Mouse (Mus musculus): ENCODE data around the gene Ksr2.

Gene Ksr2

GRCm38 (mm10) chr5:117539221-117539620, 125.4 kb downstream of the Ksr2 start:
- Histone ChIP-seq H3K27me3 (ENCODE audit: insufficient read depth, low read length) (peaks cover 16% of the 10 kb centered on the region), H3K4me1 (replicated peaks; ENCODE audit: low read depth, low read length) (peaks cover 9% of the 10 kb centered on the region), H3K4me3 (replicated peaks; ENCODE audit: low read length) (no peak overlapping the region), H3K36me3 (ENCODE audit: insufficient read depth, low read length) (no peaks in the 10 kb centered on the region), H3K9me3 (ENCODE audit: low read length) (0 out of 2 replicates have a peak, but pooled peaks cover 3% of the 10 kb centered on the region)
- no peak for TF ChIP-seq POU5F1 (IDR thresholded peaks at IDR 0.05; ENCODE audit: borderline replicate concordance, low read length)
- no peak for TF ChIP-seq CTCF (conservative IDR thresholded peaks at IDR 0.05; ENCODE audit: low read length)
- no peak for TF ChIP-seq NANOG (IDR thresholded peaks at IDR 0.05; ENCODE audit: borderline replicate concordance, low read length)

- no peaks in the 10 kb centered on the region for H3K36me3 ChIP-seq (ENCODE audit: insufficient read depth, low read length)
- H3K4me1 ChIP-seq (replicated peaks; ENCODE audit: low read depth, low read length) = peaks cover 9% of the 10 kb centered on the region
- no peak for TF ChIP-seq POU5F1 (IDR thresholded peaks at IDR 0.05; ENCODE audit: borderline replicate concordance, low read length)
- TF ChIP-seq CTCF (conservative IDR thresholded peaks at IDR 0.05; ENCODE audit: low read length) = no peak
- TF ChIP-seq NANOG (IDR thresholded peaks at IDR 0.05; ENCODE audit: borderline replicate concordance, low read length) = no peak
Measured at GRCm38 (mm10) chr5:117541654-117542053, 127.9 kb downstream of the Ksr2 start.

GRCm38 (mm10) chr5:117546694-117547268, 133.0 kb downstream of the Ksr2 start:
- H3K4me3 ChIP-seq (replicated peaks; ENCODE audit: low read length) = peak overlapping the region; percentile 49
- peaks cover 14% of the 10 kb centered on the region for H3K4me1 ChIP-seq (replicated peaks; ENCODE audit: low read depth, low read length)
- H3K9me3 ChIP-seq (ENCODE audit: low read length) = 0 out of 2 replicates have a peak, but pooled peaks cover 3% of the 10 kb centered on the region
- peaks cover 14% of the 10 kb centered on the region; the same call in 1 of the 2 replicates for H3K27me3 ChIP-seq (ENCODE audit: insufficient read depth, low read length)
- H3K36me3 ChIP-seq (ENCODE audit: insufficient read depth, low read length) = no peaks in the 10 kb centered on the region
- no peak for TF ChIP-seq POU5F1 (IDR thresholded peaks at IDR 0.05; ENCODE audit: borderline replicate concordance, low read length)

More at GRCm38 (mm10) chr5:117541654-117542053, 127.9 kb downstream of the Ksr2 start:
- H3K9me3 ChIP-seq (ENCODE audit: low read length) = 0 out of 2 replicates have a peak, but pooled peaks cover 3% of the 10 kb centered on the region
- no peak overlapping the region for H3K4me3 ChIP-seq (replicated peaks; ENCODE audit: low read length)
- H3K27me3 ChIP-seq (ENCODE audit: insufficient read depth, low read length) = peaks cover 7% of the 10 kb centered on the region

GRCm38 (mm10) chr5:117550992-117551391, 137.2 kb downstream of the Ksr2 start:
- Histone ChIP-seq H3K36me3 (ENCODE audit: insufficient read depth, low read length) (no peaks in the 10 kb centered on the region), H3K27me3 (ENCODE audit: insufficient read depth, low read length) (peaks cover 14% of the 10 kb centered on the region; the same call in 1 of the 2 replicates), H3K4me1 (replicated peaks; ENCODE audit: low read depth, low read length) (peaks cover 8% of the 10 kb centered on the region), H3K9me3 (ENCODE audit: low read length) (peaks cover 7% of the 10 kb centered on the region), H3K4me3 (replicated peaks; ENCODE audit: low read length) (no peak overlapping the region)
- TF ChIP-seq POU5F1 (IDR thresholded peaks at IDR 0.05; ENCODE audit: borderline replicate concordance, low read length) (no peak), NANOG (IDR thresholded peaks at IDR 0.05; ENCODE audit: borderline replicate concordance, low read length) (no peak), CTCF (conservative IDR thresholded peaks at IDR 0.05; ENCODE audit: low read length) (no peak)

- no peak overlapping the region for H3K4me3 ChIP-seq (replicated peaks; ENCODE audit: low read length)
- peaks cover under 1% of the 10 kb centered on the region for H3K4me1 ChIP-seq (replicated peaks; ENCODE audit: low read depth, low read length)
- TF ChIP-seq NANOG (IDR thresholded peaks at IDR 0.05; ENCODE audit: borderline replicate concordance, low read length) = no peak
- TF ChIP-seq CTCF (conservative IDR thresholded peaks at IDR 0.05; ENCODE audit: low read length) = peak; percentile 45
- H3K9me3 ChIP-seq (ENCODE audit: low read length) = peaks cover 7% of the 10 kb centered on the region
- H3K27me3 ChIP-seq (ENCODE audit: insufficient read depth, low read length) = peaks cover 3% of the 10 kb centered on the region; the same call in 1 of the 2 replicates
- H3K36me3 ChIP-seq (ENCODE audit: insufficient read depth, low read length) = no peaks in the 10 kb centered on the region
Measured at GRCm38 (mm10) chr5:117552096-117552495, 138.3 kb downstream of the Ksr2 start.

- TF ChIP-seq NANOG (IDR thresholded peaks at IDR 0.05; ENCODE audit: borderline replicate concordance, low read length) (no peak), CTCF (conservative IDR thresholded peaks at IDR 0.05; ENCODE audit: low read length) (no peak), POU5F1 (IDR thresholded peaks at IDR 0.05; ENCODE audit: borderline replicate concordance, low read length) (no peak)
- no peaks in the 10 kb centered on the region; the same call in 1 of the 2 replicates for H3K4me1 ChIP-seq (replicated peaks; ENCODE audit: low read depth, low read length)
- H3K4me3 ChIP-seq (replicated peaks; ENCODE audit: low read length) = no peak overlapping the region
- peaks cover 7% of the 10 kb centered on the region for H3K9me3 ChIP-seq (ENCODE audit: low read length)
- H3K27me3 ChIP-seq (ENCODE audit: insufficient read depth, low read length) = no peaks in the 10 kb centered on the region; the same call in 1 of the 2 replicates
- H3K36me3 ChIP-seq (ENCODE audit: insufficient read depth, low read length) = no peaks in the 10 kb centered on the region
Measured at GRCm38 (mm10) chr5:117554505-117554904, 140.7 kb downstream of the Ksr2 start.

- H3K9me3 ChIP-seq (ENCODE audit: low read length) = peaks cover 7% of the 10 kb centered on the region
- H3K27me3 ChIP-seq (ENCODE audit: insufficient read depth, low read length) = no peaks in the 10 kb centered on the region; the same call in 1 of the 2 replicates
- no peak for TF ChIP-seq CTCF (conservative IDR thresholded peaks at IDR 0.05; ENCODE audit: low read length)
- TF ChIP-seq NANOG (IDR thresholded peaks at IDR 0.05; ENCODE audit: borderline replicate concordance, low read length) = no peak
- no peak for TF ChIP-seq POU5F1 (IDR thresholded peaks at IDR 0.05; ENCODE audit: borderline replicate concordance, low read length)
Measured at GRCm38 (mm10) chr5:117556570-117556969, 142.8 kb downstream of the Ksr2 start.

GRCm38 (mm10) chr5:117561080-117561479, 147.3 kb downstream of the Ksr2 start:
- TF ChIP-seq POU5F1 (IDR thresholded peaks at IDR 0.05; ENCODE audit: borderline replicate concordance, low read length) (no peak), NANOG (IDR thresholded peaks at IDR 0.05; ENCODE audit: borderline replicate concordance, low read length) (no peak), CTCF (conservative IDR thresholded peaks at IDR 0.05; ENCODE audit: low read length) (no peak)
- H3K9me3 ChIP-seq (ENCODE audit: low read length) = no peaks in the 10 kb centered on the region
- no peaks in the 10 kb centered on the region for H3K27me3 ChIP-seq (ENCODE audit: insufficient read depth, low read length)
- no peak overlapping the region for H3K4me3 ChIP-seq (replicated peaks; ENCODE audit: low read length)
- no peaks in the 10 kb centered on the region; the same call in 1 of the 2 replicates for H3K4me1 ChIP-seq (replicated peaks; ENCODE audit: low read depth, low read length)
- H3K36me3 ChIP-seq (ENCODE audit: insufficient read depth, low read length) = no peaks in the 10 kb centered on the region

More at GRCm38 (mm10) chr5:117556570-117556969, 142.8 kb downstream of the Ksr2 start:
- no peaks in the 10 kb centered on the region; the same call in 1 of the 2 replicates for H3K4me1 ChIP-seq (replicated peaks; ENCODE audit: low read depth, low read length)
- H3K36me3 ChIP-seq (ENCODE audit: insufficient read depth, low read length) = no peaks in the 10 kb centered on the region
- H3K4me3 ChIP-seq (replicated peaks; ENCODE audit: low read length) = no peak overlapping the region
